Mouse (Mus musculus): ENCODE results near the gene Fgf14. TPM values are rescaled to one million over a fixed set of nuclear protein-coding genes. Genes with fewer than 3 reads are reported as not detected.
A peak's percentile ranks its signal among the peaks of the same experiment; 100 is the strongest.

The Fgf14 gene
- total and polyA plus RNA-seq, 3 experiments = not detected

GRCm38 (mm10) chr14:124222447-124222846, 454.5 kb downstream of the Fgf14 start:
- no peak overlapping the region for H3K9ac ChIP-seq (ENCODE audit: control insufficient read depth, low read depth, low read length, poor library complexity, severe bottlenecking)
- H3K9me3 ChIP-seq (replicated peaks; ENCODE audit: insufficient read depth, low read length) = no peaks in the 10 kb centered on the region
- no peak overlapping the region for H3K27ac ChIP-seq (ENCODE audit: control insufficient read depth, low read depth, low read length)
- no peak overlapping the region for H3K4me3 ChIP-seq (ENCODE audit: control insufficient read depth in 1 of 2, insufficient read depth in 1 of 2, low read depth in 2 of 2, low read length in 2 of 2)
- peak; percentile 20 for DNase-seq (ENCODE audit: low read depth, low spot score)
- H3K27me3 ChIP-seq (ENCODE audit: control insufficient read depth in 1 of 2, insufficient read depth in 2 of 2, low read length in 2 of 2) = no peaks in the 10 kb centered on the region
- TF ChIP-seq SMC3 (IDR thresholded peaks at IDR 0.05; ENCODE audit: low read depth, low read length) (peak; percentile 35; the same call in 1 of the 2 replicates), ZC3H11A (IDR thresholded peaks at IDR 0.05; ENCODE audit: low read depth, low read length) (peak; percentile 22; the same call in 1 of the 2 replicates), KAT2A (conservative IDR thresholded peaks at IDR 0.05; ENCODE audit: low read depth, low read length) (no peak), CTCF (IDR thresholded peaks at IDR 0.05 in 2 of 3, conservative IDR thresholded peaks at IDR 0.05 in 1 of 3; ENCODE audit: control insufficient read depth in 1 of 3, insufficient read depth in 1 of 3, low read depth in 2 of 3, low read length in 3 of 3, poor library complexity in 1 of 3, severe bottlenecking in 1 of 3) (peak in 1 of 3 experiments; percentile 37; a peak in 2 of 6 replicates), RAD21 (IDR thresholded peaks at IDR 0.05; ENCODE audit: low read depth, low read length) (peak; percentile 45)
- no peaks in the 10 kb centered on the region for H3K4me1 ChIP-seq (ENCODE audit: control insufficient read depth in 1 of 2, insufficient read depth in 2 of 2, low read length in 2 of 2)
- no peaks in the 10 kb centered on the region for H3K79me2 ChIP-seq (ENCODE audit: control insufficient read depth, insufficient read depth, low read length, poor library complexity)
- H3K36me3 ChIP-seq (ENCODE audit: control insufficient read depth in 1 of 2, insufficient read depth in 2 of 2, low read length in 2 of 2) = no peaks in the 10 kb centered on the region

- H3K79me2 ChIP-seq (ENCODE audit: control insufficient read depth, insufficient read depth, low read length, poor library complexity) = no peaks in the 10 kb centered on the region
- TF ChIP-seq MAFK (IDR thresholded peaks at IDR 0.05; ENCODE audit: borderline replicate concordance, low read depth, low read length) (no peak), NELFE (IDR thresholded peaks at IDR 0.05; ENCODE audit: low read depth, low read length) (no peak), POLR2AphosphoS5 (IDR thresholded peaks at IDR 0.05; ENCODE audit: borderline replicate concordance, low read depth, low read length) (no peak), KAT2A (conservative IDR thresholded peaks at IDR 0.05; ENCODE audit: low read depth, low read length) (no peak), RAD21 (IDR thresholded peaks at IDR 0.05; ENCODE audit: low read depth, low read length) (no peak), USF2 (IDR thresholded peaks at IDR 0.05; ENCODE audit: borderline replicate concordance in 1 of 2, insufficient read depth in 1 of 2, low read depth in 1 of 2, low read length in 2 of 2) (no peak)
- no peaks in the 10 kb centered on the region for H3K27me3 ChIP-seq (ENCODE audit: control insufficient read depth in 1 of 2, insufficient read depth in 2 of 2, low read length in 2 of 2)
- DNase-seq (ENCODE audit: low read depth, low spot score) = no peak
- no peaks in the 10 kb centered on the region for H3K4me1 ChIP-seq (ENCODE audit: control insufficient read depth in 1 of 2, insufficient read depth in 2 of 2, low read length in 2 of 2)
- H3K9me3 ChIP-seq (replicated peaks; ENCODE audit: insufficient read depth, low read length) = no peaks in the 10 kb centered on the region
- no peak overlapping the region for H3K27ac ChIP-seq (ENCODE audit: control insufficient read depth, low read depth, low read length)
- no peak overlapping the region for H3K4me3 ChIP-seq (ENCODE audit: control insufficient read depth in 1 of 2, insufficient read depth in 1 of 2, low read depth in 2 of 2, low read length in 2 of 2)
- H3K9ac ChIP-seq (ENCODE audit: control insufficient read depth, low read depth, low read length, poor library complexity, severe bottlenecking) = no peak overlapping the region
- H3K36me3 ChIP-seq (ENCODE audit: control insufficient read depth in 1 of 2, insufficient read depth in 2 of 2, low read length in 2 of 2) = no peaks in the 10 kb centered on the region
Observed at GRCm38 (mm10) chr14:124220979-124221378, 455.9 kb downstream of the Fgf14 start.

DNA sequence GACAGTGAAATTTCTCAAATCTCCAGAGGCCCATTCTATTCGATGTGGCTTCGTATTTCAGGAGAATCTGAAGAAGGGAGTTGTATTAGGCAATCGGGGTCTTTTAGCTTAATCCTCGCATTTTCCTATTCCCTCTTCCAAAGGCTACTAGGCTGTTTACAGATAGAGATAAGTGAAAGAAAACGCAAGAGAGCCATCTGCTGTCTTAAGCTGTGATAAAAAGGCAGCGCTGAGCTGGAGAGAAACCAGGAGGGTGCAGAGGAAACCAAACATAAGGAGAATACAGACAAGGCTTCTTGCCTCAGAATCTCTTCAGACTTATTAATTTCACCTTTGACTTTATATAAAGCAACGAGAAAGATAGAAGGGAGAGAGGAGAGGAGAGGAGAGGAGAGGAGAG, 481.1 kb downstream of the Fgf14 start:
- DNase-seq (ENCODE audit: low read depth, low spot score) = no peak
- no peak overlapping the region for H3K9ac ChIP-seq (ENCODE audit: control insufficient read depth, low read depth, low read length, poor library complexity, severe bottlenecking)
- H3K4me1 ChIP-seq (ENCODE audit: control insufficient read depth in 1 of 2, insufficient read depth in 2 of 2, low read length in 2 of 2) = no peaks in the 10 kb centered on the region
- no peaks in the 10 kb centered on the region for H3K9me3 ChIP-seq (replicated peaks; ENCODE audit: insufficient read depth, low read length)
- no peak overlapping the region for H3K27ac ChIP-seq (ENCODE audit: control insufficient read depth, low read depth, low read length)
- no peaks in the 10 kb centered on the region for H3K27me3 ChIP-seq (ENCODE audit: control insufficient read depth in 1 of 2, insufficient read depth in 2 of 2, low read length in 2 of 2)
- H3K4me3 ChIP-seq (ENCODE audit: control insufficient read depth in 1 of 2, insufficient read depth in 1 of 2, low read depth in 2 of 2, low read length in 2 of 2) = no peak overlapping the region
- H3K79me2 ChIP-seq (ENCODE audit: control insufficient read depth, insufficient read depth, low read length, poor library complexity) = no peaks in the 10 kb centered on the region
- no peaks in the 10 kb centered on the region for H3K36me3 ChIP-seq (ENCODE audit: control insufficient read depth in 1 of 2, insufficient read depth in 2 of 2, low read length in 2 of 2)
- no peak for TF ChIP-seq ZNF384 (IDR thresholded peaks at IDR 0.05; ENCODE audit: low read depth, low read length)
- no peak for TF ChIP-seq SMC3 (IDR thresholded peaks at IDR 0.05; ENCODE audit: low read depth, low read length)
- TF ChIP-seq BHLHE40 (IDR thresholded peaks at IDR 0.05; ENCODE audit: borderline replicate concordance, low read depth, low read length) = no peak
- no peak for TF ChIP-seq TAL1 (IDR thresholded peaks at IDR 0.05; ENCODE audit: low read length)
- no peak for TF ChIP-seq JUND (IDR thresholded peaks at IDR 0.05; ENCODE audit: low read depth, low read length)
- TF ChIP-seq RAD21 (IDR thresholded peaks at IDR 0.05; ENCODE audit: low read depth, low read length) = no peak
- TF ChIP-seq ZC3H11A (IDR thresholded peaks at IDR 0.05; ENCODE audit: low read depth, low read length) = no peak
- TF ChIP-seq RCOR1 (IDR thresholded peaks at IDR 0.05; ENCODE audit: low read depth, low read length) = no peak
- no peak for TF ChIP-seq POLR2AphosphoS5 (IDR thresholded peaks at IDR 0.05; ENCODE audit: borderline replicate concordance, low read depth, low read length)
- no peak for TF ChIP-seq E2F4 (IDR thresholded peaks at IDR 0.05; ENCODE audit: borderline replicate concordance, low read depth, low read length)
- no peak for TF ChIP-seq MYB (IDR thresholded peaks at IDR 0.05; ENCODE audit: low read depth, low read length)
- TF ChIP-seq MEF2A (IDR thresholded peaks at IDR 0.05; ENCODE audit: extremely low read depth, insufficient replicate concordance, low read depth, low read length, poor library complexity, severe bottlenecking) = no peak
- no peak for TF ChIP-seq NRF1 (IDR thresholded peaks at IDR 0.05; ENCODE audit: insufficient read depth, low read depth, low read length, poor library complexity, severe bottlenecking)
- no peak for TF ChIP-seq ELF1 (IDR thresholded peaks at IDR 0.05; ENCODE audit: low read depth, low read length)
- no peak for TF ChIP-seq EP300 (IDR thresholded peaks at IDR 0.05; ENCODE audit: low read depth in 1 of 2, low read length in 2 of 2)
- no peak for TF ChIP-seq USF1 (IDR thresholded peaks at IDR 0.05; ENCODE audit: low read depth, low read length)

Measured in MEL (cell line).